Mouse (Mus musculus) heart, postnatal 4 days (tissue): Measurements from ENCODE around the gene Otulin. TPM values are rescaled to one million over a fixed set of nuclear protein-coding genes. Genes with fewer than 3 reads are reported as not detected.

Source experiments
- DNase-seq: peaks from one replicate; pipeline ENCODE4 v3.0.0; 2021
- total RNA-seq, 2 experiments: library from RNA; stranded (reverse); gene quantifications; 2 replicates each; pipeline ENCODE4 v1.2.3; 2021

Gene Otulin
- total RNA-seq, 2 experiments from 2014 or later: 41.6 to 43.1 TPM

DNA sequence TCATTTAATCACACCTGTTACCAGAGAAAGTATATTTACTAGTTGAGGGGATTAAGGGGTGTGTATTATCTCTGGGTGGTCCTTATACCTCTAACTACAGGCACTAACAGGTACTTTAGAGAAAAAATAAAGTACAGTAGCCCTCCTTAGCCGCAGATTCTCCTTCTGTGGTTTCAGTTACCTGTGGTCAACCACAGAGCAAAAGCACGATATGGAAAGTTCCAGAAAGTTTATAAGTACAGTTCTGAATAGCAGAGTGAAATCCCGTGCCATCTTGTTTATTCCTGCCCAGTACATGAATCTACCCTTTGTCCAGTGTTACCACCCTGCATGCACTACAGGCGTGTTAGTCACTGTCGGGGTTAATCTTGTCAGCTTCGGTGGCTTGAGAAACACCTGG lies 51.6 kb downstream of the Otulin start:
- no peak for DNase-seq

DNA sequence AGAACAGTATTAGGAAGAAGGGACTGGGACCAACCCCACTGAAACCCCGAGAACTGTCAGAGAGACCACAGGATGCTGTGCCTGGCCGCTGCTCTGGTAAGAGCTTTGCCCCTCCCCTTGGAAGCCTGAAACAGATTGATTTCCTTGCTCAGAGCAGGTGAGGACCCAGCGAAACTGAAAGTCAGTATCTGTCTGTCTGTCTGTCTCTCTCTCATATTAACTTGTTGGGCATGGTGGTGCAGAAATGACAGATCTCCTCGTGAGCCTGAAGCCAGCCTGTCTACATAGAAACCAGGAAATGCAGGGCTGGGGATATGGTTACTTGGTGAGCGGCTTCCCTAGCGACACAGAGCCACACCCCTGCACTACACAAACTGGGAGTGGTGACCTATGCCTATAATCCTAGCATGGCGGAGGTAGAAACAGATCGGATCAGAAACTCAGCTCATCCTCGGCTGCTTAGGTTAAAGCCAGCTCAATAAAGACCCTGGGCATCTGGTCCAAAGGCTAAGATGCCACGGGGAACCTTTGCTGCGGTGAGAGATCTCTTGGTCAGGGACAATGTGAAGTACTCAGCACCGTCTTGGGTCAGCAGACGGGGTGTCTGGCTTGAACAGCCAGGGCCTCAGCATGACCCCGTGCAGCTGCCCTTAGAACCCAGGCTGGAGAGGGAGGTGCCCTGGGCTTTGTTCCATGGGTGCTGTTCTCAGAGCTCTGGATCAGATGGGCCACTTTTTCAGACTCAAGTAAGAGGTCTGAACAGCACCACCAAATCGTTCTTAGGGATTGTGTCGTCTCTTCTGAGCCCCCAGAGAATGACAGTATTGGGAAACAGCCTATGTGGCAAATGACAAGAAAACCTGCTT lies 52.3 kb downstream of the Otulin start:
- no peak for DNase-seq

DNA sequence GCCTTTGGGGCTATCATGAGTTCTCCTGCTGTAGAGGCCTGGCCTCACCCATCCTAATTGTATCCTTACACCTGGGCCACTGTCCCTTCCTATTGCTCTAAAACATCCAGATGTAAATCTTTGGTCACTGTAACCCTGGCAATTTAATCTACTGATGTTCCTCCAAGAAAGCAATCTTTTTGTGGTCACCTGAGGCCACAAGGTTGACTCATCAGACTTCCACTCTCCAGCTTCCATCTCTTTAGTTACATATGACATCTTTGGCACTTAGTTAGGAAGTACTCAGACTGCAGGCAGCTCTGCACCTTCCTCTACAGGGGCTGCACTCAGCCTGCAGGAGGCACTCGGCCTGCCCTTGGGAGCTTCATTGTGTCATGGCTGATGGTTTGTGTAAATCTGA lies 53.6 kb downstream of the Otulin start:
- DNase-seq: no peak

DNA sequence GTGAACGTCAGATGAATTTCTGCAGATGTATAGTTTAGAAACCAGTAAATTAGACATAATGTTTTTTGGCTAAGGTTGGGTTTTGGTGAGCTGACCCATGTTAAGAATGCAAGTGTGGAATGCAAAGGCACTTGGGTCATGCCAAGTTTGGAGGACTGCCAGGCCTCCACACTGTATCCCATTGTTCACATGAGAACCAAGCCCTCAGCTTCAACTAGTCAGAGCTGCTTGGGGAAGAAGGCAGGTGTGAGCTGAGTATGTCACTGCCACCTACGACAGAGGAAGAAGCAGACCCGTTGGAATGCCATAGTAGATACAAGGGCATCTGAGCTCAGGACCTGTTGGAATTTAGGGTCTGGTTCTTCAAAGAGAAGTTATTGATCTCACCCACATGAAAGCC lies 54.6 kb downstream of the Otulin start:
- DNase-seq: peak; percentile 67

DNA sequence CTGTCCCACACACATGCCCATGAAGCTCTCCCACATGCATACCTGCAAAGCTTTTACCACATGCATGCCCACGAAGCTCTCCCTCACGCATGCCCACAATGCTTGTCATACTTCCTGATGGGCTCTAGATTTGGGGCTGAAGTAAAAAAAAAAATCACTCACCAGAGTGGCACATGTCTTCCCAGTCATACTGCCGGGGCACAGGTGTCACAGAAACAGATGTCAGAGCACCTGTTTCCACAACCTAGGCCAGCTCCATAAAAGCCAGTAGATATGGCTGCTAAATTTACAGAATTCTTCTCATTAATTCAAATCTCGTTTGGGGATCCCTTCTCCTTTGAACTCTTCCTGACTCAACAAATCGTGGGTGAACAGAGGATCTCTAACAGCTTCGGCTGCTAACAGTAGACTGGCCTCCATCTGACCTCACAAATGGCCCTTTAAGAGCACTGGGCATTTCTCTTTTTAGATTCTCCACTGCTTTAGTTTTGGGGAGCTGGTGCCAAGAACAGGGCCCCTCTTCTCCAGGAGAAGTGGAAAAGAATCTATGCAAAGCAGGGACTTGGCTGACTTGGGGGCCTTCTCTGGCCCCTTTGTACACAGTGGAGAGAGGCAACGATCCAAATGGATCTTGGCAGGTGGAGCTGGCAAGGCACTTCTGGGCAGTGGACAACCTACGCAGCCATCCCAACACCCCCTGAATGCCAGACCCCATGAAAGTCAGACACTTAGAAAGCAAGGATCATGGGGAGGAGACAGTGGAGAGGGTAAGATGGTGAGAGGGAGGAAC lies 55.3 kb downstream of the Otulin start:
- peak; percentile 62 for DNase-seq

DNA sequence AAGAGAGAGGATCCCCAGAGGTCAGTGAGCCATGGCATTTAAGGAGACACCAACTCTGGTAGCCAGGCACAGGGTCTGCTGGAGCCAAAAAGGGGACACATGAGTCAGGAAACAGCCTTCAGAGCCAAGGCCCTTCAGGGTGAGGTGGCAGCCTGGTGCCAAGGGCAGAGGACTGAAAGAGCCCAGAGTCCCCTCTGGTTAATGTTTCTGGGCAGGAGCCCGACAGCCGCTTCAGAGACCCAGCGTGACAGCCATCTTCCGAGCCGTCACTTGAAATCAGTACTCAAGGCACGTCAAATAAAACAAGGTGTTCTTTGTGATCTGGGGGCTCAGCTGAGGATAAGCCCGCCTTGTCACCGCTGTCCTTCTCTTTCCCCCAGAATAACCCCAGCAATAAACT lies 59.3 kb downstream of the Otulin start:
- DNase-seq: peak; percentile 68

DNA sequence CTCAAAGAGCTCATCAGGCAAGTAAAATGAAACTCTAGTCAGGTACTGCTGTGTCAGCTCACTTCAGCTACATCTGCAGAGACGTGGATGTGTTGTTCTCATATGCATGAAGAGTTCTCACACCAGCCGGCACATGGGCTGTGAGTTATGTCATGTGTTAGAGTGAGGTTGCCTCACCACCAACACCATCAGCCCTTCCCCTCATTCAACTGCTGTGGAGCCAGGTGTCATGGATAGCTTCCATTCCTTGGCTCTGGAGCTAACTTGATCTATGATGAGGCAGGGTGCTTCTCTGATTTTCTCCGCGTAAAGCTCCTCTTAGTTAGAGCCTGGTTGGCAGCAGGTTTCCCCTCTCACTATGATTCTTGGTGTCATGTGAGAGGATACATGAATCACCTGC lies 60.1 kb downstream of the Otulin start:
- no peak for DNase-seq

DNA sequence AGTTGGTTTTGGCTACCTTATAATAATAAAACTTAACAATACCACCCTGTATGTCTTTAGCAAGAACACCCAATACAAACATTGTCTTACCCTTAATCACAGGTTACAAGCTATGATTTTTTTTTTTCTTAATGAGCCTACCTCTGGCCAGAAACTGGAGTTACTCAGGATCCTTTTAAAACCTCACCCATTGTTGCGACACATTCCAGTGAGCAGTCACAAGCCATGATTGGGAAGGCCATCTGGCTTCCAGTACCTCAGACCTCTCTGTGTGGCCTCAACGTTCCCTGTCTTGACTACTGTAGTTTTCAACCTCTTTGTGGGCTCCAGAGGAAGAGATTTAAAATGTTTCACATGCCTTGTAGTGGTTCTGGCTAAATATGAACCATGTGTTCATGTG lies 60.6 kb downstream of the Otulin start:
- DNase-seq: no peak

DNA sequence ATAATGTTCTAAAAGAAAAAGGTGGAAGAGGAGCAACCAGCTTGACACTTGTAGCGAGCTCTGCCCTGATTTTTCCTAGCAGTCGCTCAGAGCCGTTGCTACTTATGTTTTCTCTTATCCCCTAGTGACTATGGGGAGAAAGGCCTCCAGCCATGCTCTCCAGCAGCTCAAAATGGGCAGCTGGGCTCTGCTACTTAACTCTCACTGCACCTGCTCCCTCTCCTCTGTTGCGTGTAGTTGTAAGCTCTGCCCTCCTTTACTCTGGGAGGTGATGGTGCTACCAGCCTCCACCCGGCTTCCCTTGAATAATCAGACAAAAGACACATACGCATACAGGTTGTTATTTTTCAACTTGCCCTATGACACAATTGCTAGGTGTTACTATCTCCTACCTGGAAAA lies 62.1 kb downstream of the Otulin start:
- DNase-seq: no peak

DNA sequence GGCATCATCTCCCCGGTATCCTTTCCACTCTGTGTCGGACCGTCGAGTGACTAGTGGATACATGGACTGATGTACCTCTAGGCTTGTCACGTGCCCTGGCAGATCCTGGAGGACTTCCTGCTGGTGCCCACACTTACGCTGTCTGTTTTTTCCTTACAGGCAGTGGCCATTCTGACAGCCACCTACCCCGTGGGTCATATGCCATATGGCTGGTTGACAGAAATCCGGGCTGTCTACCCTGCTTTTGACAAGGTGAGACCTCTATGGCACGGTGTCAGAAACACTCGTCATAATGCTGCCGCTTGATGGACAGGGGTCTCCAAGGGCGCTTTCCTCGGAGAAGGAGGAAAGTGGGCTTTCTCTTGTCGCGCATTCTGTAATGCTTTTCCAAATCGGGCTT lies 63.1 kb downstream of the Otulin start:
- DNase-seq: no peak

DNA sequence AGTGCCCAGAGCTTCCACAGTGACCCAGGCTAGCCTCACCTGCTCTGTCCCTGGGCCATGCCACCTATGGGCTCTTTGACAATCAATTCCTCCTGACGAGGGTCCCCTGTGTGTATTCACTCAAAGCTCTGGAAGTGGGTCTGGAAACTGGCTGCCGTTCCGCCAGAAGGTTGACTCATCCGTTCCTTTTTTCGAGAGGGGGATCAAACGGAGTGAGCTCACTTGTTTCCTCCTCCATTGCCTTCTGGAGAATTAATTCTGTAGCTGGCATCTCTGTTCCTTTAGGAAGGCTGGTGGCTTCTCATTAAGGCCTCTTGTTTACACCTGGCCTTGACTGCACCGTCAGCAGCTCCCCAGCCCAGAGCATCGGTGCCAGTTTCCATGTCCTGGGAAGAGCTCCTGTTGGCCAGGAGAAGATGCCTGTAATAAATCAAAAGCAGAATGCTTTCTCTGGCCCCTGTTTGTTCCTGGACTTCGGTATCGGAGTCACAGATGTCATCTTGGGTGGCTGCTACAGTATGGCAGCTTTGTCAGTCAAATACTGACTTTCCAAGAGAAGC lies 64.8 kb downstream of the Otulin start:
- DNase-seq: no peak

DNA sequence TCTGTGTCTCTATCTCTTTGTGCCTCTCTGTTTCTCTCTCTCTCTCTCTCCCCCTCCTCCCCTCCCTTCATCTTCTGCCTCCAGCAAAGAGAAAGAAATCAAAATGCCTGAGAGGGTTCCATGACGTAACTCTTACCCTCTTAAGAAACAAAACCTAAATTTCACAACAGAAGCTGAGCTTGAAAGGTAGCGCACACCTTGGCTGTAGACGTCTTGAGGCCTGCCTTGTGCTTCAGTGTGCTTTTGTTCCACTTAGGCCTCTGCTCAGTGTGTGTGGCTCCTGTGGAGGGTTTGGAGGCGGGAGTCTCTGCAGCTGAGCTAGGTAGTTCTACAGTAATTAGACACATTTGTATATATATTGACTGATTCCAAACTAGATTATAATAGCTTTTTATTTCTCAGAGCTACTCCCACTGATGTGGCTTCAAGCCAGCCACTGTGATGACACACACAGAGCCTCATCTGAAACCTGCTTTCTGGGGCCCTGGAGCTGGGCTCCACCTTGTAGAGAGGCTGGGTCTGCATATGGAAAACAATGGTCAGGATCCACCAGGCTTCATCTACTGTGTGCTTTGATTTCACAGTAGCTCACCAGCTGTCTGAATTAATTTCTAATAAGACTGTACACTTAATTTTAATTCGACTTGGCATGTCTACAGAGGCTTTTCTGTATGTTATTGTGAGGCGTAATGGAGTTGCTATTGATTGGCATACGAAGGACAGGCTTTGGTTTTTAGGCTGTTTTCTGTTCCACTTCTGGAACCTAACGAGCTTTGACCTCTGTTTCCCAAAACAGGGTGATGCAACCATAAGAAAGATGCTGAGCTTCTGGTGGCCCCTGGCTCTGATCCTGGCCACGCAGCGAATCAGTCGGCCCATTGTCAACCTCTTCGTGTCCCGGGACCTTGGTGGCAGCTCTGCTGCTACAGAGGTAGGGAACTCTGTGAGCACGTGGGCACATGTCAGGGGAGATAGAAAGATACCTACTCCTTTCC lies 66.1 kb downstream of the Otulin start:
- no peak for DNase-seq

DNA sequence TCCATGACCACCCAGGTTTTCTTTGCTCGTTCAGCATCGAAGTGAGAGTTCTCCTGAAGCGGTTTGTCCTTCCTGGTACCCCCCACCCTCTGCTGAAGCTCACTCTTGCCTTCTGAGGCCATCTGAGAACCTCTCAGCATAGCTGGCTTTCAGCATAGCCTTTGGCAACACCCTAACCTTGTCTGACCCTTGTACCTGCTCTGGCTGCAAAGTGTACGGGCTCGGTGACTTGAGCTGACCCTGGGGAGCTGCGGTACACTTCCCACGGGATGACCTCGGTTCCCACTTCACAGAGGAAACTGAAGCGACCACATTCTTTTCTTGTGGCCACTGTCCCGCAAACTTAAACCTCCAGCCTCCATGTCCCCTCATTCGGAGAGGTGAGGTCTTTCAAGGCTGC lies 70.2 kb downstream of the Otulin start:
- DNase-seq: no peak

DNA sequence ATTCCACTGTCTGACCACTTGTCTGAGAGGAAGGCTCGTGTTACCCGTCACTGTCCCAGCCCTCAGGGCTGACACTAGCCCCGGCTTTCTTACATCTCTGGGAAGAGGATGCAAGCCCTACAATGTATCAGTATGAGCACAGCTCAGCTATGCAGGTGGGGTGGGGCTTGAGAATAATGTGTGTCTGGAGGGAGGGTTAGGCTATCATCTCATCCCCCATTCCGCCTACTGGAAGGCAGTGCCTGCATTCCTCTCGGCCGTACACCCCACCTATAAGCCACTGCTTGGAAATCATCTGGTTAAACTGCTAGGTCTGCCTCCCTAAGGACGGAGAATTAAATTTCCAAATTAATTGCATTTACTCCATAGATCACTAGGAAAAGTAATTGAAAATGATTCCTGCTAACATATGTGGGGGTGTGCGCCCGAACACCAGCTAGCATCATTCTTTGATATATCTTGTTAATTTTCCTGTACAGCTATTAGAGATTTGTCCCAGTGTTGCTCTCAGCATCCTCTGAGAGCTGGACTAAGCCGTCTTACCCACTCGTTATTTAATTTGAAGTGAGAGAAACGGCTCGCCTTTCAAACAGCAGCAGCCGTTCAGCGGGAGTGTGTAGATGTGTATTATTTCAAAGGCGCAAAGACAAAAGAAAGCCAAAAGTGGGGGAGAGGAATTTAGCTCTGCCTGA lies 71.9 kb downstream of the Otulin start:
- DNase-seq: no peak

DNA sequence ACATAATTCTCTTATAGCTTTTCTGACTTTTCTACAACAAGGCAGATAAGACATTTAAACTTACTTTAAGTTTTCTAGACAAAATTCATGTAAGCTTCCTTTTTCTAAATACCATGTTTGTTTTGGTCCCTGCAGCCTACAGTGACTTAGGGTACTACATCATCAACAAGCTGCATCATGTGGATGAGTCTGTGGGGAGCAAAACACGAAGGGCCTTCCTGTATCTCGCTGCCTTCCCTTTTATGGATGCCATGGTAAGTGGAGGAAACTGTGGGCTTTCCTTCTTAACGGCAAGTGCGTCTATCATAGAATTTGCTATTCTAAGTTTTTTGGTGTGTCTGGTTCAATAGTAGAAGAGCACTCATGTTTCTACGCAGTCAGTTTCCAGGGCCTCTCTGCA lies 76.9 kb downstream of the Otulin start:
- DNase-seq: no peak

DNA sequence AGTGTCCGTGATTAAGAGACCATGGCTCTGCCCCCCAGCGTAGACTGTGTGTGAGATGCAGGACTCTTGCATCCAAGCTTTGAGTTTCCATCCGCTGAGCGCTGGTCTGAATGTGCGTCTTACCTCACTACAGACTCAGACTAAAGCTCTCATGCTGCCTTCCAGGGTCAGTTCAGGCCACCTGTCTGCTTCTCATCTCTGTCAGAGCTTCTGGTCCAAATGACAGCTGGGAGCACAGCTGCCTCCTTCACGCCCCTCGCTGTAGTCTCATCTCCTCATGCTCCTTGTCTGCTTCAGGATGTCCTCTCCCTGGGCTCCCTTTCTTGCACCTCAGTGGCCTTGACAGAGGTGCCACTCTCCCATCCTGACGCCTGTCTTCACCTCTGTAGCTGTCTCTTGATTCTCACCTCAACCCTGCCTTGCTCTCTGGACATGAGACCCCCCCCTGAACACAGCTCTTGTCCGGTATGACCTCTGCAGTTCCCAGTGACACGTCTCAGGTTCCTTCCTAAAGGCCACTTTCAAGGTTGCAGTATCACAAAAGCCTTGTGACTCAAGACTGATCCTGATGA lies 78.3 kb downstream of the Otulin start:
- DNase-seq: peak; percentile 26

DNA sequence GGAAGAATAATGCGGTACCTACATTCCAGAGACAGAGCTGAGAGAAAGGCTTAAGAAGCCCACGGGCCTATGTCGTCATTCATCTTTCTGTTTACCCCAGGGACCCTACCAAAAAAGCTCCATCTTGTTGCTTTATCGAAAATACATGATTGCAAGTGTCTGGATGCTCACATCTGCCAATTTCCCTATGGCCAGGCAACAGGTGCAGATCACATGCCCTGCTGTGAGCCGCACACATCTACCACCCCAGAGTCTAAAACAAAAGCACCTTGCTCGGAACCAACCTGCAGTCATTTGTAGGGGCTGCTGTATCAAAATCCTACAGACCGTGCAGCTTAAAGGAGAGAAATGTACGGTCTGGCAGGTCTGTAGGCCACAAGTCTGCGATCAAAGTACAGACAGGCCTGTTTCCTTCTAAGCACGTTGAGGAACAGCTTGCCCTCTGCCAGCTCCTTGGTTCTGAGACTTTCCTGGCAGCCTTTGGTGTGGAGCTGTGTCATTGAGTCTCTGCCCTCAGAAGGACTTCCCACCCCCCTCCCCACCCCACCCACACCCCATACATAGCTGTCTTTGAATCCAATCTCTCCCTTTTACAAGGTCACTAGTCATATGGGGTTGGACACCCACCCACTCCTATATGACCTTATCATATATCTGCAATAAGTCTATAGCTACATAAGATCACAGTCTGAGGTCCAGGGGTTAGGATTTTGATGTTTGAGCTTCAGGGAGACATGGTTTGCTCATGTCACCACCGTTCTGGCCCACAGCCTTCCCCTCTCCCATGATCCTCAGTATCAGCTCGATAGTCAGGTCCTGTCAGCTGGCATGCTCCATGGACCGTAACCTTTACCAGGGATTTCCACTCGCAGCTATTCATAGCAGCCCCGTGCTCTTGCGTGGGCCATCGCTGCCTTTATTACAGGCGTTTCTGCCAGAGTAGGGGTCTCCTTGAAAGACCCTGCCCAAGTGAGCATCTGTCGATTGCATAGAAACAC lies 79.1 kb downstream of the Otulin start:
- peak; percentile 50 for DNase-seq

DNA sequence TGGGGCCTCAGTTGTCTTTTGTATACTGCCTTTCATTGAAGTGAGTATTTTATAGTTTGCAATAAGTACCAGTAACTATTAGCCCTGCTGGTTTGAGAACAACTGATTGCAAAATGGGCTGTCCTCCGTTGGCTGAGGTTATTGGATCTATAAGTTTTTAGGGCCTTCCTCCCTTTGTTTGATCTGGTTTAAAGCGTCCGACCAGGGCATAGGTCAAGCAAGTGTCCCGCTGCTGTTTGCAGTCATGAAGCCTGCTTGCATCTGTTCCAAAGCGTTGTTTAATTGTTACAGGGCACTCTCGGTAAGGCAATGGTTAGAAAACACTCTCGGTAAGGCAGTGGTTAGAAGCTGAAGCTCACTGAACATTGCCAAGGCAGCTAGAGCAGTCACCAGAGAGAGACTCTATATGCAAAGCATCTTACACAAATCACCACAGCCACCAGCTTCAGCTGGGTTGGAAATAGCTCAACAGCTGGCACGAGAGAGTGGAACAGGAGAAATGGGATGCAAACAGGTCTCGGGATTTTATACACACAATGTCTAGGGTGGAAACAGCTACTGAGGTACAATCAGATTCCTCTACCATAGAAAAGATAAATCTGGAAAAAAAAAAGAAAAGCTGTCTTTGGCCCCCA lies 80.0 kb downstream of the Otulin start:
- no peak for DNase-seq

DNA sequence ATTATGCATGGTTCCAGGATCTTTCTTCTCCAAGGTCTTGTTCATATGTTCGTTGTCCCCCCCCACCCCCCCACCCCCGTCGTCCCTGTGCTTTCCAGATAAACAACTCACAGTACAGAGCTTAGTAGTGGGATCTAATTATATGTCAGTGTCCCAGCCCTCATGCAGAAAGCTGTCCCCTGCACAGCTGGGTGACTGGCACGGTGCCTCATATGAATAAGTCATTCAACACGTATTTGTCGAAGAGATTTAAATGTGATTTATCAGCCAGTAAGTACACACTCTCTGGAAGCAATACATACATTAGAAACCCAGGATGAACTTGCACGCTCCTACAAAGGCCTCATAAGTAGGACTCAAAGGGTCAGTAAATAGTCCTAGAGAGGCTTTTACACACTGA lies 80.6 kb downstream of the Otulin start:
- peak; percentile 40 for DNase-seq
